Mouse (Mus musculus): ENCODE results near the gene Tmem108.

- TF ChIP-seq CTCF (IDR thresholded peaks at IDR 0.05; ENCODE audit: low read depth) (no peak), EP300 (IDR thresholded peaks at IDR 0.05; ENCODE audit: low read depth) (no peak)
These were observed 221.1 kb downstream of the Tmem108 start for GRCm38 (mm10) chr9:103540518-103540917.

Measured in heart, postnatal 0 days (tissue).